Mouse (Mus musculus): ENCODE data around the gene Oaz2. TPM values are rescaled to one million over a fixed set of nuclear protein-coding genes. Genes with fewer than 3 reads are reported as not detected.
"Not testable (repeated sequence)": the region's sequence is repeated elsewhere in the genome, so short reads cannot be mapped to it uniquely, and the experiment has no call there.

The Oaz2 gene
- total RNA-seq, 2 experiments from 2014 or later: 265 to 267 TPM

DNA sequence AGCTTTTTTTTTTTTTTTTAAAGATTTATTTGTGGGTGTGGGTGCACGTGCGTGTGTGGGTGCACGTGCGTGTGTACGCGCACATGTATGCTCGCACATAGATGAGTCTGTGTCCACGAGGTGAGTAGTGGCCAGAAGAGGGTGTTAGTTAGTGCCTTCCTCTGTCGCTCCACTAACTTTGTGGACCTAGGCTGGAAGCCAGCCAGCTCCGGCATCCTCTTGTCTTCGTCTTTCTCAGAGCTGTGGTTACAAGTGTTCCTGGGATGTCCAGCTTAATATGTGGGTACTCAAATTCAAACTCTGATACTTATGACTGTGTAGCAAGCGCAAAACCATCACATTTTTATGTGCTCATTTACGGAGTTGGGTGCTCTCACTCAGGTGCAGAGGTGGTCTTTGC lies 19.1 kb upstream of the Oaz2 start:
- DNase-seq: no peak
- intact Hi-C loops (cut with DNase I): no loop called here

DNA sequence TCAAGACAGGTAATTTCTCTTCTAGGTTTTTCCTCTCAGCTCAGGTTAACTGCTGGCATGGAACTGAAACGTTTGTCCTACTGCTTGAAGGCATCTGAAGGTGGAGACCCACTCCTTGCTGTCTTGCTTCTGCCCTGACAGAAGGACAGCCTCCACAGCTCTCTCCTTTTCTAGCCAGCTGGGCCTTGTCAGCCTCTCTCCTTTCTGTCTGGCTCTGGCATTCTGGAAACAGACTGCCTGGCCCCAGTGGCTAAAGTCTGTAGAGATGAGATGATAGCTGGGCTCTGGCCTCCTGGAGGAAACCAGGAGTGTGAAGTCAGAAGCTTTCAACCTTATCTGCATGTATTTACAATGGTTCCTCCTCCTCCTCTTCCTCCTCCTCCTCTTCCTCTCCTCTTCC lies 17.8 kb upstream of the Oaz2 start:
- DNase-seq: peak in 1 of 2 experiments; percentile 51
- intact Hi-C loops (cut with DNase I): no loop called here

DNA sequence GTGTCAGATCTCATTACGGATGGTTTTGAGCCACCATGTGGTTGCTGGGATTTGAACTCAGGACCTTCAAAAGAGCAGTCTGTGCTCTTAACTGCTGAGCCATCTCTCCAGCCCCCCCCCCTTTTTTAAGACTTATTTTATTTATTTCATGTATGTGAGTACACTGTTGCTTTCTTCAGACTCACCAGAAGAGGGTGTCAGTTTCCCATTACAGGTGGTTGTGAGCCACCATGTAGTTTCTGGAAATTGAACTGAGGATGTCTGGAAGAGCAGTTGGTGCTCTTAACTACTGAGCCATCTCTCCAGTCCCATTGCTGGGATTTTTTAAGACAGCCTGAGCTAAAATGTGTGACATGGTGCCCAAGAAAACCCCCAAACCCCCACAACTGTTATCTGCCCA lies 15.8 kb upstream of the Oaz2 start:
- DNase-seq; intact Hi-C loops (cut with DNase I): not testable (repeated sequence)

DNA sequence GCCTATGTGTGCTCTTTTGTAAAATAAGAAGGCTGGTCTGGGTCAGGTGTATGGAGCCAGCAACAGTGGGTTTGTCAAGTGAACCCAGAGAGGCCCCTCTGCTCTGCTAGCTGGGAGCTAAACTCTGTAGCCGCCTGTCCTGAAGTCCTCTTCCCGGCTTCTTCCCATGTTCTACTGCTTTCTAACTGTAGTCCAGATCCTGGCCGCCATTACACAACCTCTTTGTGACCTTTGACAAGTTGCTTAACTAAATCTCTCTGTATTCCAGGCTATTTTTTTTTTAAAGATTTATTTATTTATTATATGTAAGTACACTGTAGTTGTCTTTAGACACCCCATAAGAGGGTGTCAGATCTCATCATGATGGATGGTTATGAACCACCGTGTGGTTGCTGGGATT lies 14.1 kb upstream of the Oaz2 start:
- no peak for DNase-seq
- intact Hi-C loops (cut with DNase I): no loop called here

DNA sequence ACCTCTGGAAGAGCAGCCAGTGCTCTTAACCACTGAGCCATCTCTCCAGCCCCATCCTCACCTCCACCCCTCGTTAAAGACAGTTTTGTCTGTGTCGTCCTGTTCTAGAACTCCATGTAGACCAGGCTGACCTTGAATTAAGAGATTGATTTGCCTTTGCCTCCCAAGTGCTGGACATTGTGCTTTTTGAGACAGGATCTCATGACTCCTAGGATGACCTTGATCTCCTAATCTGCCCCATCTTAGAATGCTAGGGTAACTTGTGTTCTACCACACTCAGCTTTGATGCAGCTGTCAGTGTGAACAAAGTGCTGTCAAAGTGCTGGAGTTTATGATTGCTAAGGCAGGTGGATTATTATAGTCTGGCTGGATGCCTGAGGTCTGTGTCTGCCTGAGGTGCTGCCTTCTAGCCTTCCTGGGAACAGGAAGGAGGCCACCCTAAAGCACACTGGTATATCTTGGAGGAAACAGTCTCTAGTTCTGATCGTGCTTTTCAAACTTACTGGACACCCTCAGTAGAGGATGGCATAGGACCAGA lies 13.0 kb upstream of the Oaz2 start:
- no peak for DNase-seq
- intact Hi-C loops (cut with DNase I): no loop called here

DNA sequence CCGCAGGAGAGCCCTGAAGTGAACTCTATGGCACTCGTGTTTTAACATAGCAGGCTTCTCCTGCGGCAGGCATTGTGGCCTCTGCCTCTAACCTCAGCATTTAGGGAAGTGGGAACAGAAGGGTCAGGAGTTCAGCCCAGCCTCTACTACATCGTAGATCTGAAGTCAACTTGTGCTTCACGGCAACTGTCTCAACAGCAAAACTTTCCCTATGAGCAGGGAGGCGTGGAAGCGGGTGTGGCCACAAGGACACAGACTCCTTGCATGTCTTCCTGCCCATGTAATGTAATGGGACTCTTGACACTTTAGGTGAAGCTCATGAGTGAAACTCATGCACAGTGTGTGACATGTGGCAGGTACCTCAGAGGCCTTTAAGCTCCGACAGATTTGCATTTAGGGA lies 12.3 kb upstream of the Oaz2 start:
- intact Hi-C loops (cut with DNase I): no loop called here
- DNase-seq: no peak

DNA sequence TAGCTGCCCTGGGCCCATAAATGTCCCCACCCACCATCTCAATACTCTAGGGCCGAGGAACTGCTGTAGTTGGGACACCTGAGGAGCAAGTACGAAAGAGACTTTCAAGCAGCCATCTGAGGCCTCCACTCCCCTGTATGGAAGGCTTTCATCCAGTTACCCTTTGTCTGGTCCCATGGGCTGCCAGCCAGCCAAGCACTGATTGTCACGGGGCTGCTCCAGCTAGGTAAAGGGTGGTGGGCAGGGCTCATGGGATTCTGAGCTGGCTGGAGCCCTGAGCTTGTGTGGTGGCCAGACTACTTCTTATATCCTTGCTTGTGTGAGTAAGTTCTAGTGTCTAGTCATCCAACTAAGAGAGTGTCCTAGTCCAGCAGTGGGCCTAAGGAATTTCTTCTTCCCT lies 10.6 kb upstream of the Oaz2 start:
- intact Hi-C loops (cut with DNase I): no loop called here
- DNase-seq: no peak

DNA sequence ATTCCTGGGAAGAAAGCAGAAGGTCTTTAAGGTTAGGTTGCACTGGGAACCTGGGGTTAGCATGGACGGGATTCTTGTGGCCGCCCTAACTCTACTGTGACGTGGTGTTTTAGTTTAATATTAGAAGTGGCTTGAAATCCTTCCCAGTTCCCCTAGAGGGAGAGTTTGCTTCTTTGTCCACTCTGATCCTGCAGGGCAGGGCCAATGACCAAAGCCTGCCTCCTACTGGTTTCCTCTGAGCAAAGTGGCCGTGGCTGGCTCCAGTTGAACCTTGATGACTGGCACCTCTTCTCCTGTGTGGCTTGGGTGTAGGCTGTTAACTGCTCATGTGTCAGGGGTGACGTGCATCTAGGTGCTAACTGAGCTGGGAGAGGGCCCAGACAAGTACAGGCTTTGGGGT lies 6.8 kb upstream of the Oaz2 start:
- intact Hi-C loops (cut with DNase I): loop anchor here (5.0 to 10.0 kb wide), 3 partner anchors 34 to 344 kb away; partner anchors contain the start of genes Ankdd1a and Rbpms2

DNA sequence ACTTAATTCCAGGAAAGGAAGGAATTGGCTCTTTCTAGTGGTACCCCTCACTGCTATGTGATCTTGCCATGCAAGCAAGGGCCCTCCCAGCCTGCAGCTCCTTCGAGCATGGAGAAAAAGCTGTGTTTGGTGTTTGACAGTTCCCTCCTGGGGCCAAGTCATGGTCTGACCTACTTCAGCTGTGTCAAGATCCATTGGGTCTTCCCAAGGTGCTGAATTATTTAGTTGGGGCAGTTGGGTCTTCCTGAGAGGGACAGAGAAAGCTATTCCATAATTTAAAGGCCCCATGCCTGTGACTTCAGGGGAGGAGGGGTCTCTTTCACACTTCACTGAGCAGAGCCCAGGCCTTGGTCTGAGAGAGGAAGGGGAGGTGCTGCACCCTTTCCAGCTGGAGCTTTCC lies 6.3 kb upstream of the Oaz2 start:
- no peak for DNase-seq
- intact Hi-C loops (cut with DNase I): loop anchor here (5.0 to 10.0 kb wide), 3 partner anchors 34 to 343 kb away; partner anchors contain the start of genes Ankdd1a and Rbpms2

More for the DNA sequence above, 6.8 kb upstream of the Oaz2 start:
- DNase-seq: peak in 1 of 2 experiments; percentile 53

DNA sequence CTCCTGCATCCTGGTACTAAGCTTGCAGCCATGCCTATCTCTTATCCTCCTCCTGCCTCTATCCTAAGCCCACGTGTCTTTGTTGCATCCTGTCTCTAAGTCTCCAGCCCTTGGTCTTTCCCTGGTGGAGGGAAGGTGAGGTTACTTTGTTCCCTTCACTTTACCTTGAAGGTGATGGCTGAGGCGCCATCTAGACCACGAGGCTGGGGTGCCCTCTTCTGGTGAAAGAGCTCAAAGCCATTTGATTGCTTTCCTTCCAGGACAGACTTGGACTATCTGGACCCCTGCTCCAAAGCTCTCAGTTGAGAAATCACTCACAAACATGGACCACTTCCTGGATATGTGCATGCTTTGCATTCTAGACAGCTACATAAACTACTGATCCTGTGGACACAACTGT lies 3.6 kb upstream of the Oaz2 start:
- intact Hi-C loops (cut with DNase I): loop anchor here (1.0 to 10.0 kb wide), 5 partner anchors 37 to 341 kb away; partner anchors contain the start of genes Ankdd1a and Rbpms2
- peak; percentile 69 to 79 for DNase-seq

DNA sequence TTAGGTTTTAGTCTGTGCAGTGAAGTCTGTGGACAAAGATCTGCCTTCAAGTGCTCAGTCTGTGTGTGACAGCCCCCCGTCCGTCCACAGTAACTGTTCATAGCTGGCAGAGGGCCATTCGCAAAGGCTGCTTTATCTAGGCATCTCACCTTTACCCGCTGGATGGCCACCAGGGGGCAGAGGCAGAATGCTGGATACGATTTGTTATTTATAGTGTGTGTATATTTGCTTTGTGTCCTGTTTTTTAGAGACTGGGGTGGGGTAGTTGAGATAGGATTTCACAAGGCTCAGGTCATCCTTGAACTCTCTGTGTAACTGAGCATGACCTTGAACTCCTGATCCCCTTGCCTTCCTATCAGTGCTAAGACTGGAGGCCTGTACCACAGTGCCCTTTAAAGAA lies 1.8 kb upstream of the Oaz2 start:
- peak; percentile 77 to 81 for DNase-seq
- intact Hi-C loops (cut with DNase I): loop anchor here (1.0 to 10.0 kb wide), 4 partner anchors 15 to 339 kb away; no protein-coding TSS in a partner anchor

DNA sequence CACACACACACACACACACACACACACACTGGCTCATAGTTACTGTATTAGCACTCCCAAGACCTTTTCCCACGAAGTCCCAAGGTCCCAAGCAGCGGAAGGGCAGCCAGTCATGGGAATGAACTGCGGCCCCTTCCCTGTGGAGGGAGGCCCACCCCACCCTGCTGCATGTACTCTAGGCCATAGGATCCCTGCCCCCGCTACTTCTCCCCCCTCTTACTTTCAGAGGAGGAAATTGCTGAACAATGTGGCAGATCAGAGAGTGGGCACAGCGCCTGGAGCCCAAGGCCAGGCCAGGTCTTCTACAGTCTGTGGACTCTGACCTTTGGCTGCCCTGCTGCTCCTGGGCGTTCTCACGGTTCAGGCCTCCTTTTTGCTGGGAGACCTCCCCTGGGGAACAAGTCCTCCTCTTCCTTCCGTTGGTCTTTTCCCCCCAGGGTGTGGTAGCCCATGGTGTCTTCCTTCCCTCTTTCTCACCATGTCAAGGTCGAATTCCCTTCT lies 3.7 kb downstream of the Oaz2 start:
- DNase-seq: peak; percentile 74 to 75
- intact Hi-C loops (cut with DNase I): no loop called here

DNA sequence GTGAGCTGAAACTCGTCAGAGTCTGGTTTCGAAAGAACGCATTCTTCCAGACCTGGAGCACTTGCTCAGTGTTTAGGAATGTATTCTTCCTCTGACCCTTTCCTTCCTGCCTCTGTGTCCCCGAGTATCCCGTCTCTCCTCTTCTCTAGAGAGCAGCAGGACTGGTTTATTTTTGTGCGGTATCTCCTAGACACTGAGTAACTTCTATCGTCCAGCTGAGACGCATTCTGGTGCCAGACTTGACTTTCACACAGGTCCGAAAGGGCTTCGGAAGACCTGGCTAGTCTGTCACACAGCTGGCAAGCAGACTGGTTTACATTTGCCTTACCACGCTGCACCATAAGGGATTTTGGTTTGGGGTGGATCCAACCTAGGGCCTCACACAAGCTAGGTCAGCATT lies 5.2 kb downstream of the Oaz2 start:
- peak in 1 of 2 experiments; percentile 40 for DNase-seq
- intact Hi-C loops (cut with DNase I): no loop called here

DNA sequence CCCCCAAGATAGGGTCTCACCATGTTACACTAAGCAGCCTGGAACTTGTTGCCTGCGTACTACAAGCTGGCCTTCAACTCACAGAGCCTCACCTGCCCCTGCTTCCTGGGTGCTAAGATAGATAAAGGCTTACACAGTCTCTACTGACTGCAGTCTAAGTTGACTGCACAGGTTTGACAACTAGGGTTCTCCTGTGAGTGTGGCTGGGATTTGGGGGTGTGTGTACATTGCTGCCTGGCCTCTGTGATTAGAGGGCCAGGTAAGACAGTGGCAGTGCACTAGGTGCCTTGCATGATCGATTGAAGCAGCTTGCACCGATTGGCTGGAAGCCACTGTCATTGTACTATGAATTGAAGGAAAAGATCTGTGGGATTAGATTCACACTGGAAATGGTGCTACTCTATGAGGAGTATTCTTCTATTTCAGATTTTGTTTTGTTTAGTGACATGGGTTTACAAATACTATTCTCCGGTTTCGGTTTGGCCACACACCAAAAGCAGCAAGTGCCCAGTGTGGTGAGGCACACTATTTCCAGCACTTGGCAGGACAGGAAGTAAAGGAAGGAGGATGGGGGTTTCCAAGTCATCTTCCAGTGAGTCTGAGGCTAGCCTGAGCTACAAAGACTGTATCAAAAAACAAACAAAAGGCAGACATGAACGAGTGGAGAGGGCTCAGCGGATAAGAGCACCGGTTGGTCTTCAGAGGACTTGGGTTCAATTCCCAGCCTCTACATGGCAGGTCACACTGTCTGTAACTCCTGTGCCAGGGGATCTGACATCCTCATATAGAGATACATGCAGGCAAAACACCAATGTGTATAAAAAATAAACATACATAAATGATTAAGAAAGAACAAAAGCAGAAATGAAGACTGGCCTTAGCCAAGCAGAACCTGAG lies 7.9 kb downstream of the Oaz2 start:
- intact Hi-C loops (cut with DNase I): no loop called here

DNA sequence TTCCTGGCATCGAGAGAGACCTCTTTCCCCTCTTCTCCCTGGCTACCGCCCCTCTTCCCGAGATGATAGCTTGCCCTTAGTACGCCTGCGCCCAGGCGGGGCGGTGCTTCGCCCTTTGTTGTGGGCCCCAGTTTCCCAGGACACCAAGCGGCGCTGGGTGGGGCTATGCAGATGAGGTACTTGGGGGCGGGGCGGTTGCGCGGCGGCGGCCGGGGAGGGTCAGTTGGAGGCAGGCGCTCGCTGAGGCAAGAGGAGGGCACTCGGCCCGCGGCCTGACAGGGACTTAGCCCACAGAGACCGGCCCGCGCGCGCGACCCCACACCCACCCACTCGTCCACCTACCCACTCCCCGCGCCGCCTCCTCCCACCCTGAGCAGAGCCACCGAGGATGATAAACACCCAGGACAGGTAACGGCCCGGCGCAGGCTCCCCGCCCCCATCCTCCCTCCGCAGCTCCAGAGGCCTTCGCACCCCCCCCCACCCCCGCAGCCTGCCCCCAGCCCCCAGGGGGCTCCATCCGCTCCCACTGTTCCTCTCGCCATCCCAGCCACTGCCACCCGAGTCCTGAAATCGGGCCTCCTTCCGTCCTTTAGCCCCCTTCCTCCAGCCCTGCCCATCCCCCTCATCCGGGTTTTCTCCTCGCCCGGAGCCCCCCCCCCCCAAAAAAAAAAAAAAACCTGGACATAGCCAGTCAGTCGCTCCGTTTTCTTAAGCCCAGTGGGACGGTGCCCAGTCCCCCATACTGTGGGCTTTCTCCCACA lies 8.7 kb downstream of the Oaz2 start:
- peak; percentile 98 for DNase-seq
- intact Hi-C loops (cut with DNase I): no loop called here

More for the DNA sequence above, 7.9 kb downstream of the Oaz2 start:
- no peak for DNase-seq

DNA sequence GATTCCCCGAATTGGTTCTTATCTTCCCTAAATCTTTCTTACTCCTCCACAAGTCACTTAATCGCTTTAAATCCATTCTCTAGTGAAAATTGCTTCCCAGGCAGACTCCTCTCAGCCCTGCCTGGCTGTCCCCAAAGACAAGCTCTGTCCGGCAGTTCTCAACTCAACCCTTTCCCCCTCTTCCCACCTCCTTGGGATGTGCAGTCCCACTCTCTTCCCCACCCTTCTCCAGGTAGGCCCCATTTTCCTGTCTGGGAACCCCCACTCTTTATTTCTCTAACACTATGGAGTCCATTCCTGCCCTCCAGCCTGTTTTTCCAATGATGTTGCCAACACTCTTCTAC lies 9.3 kb downstream of the Oaz2 start:
- intact Hi-C loops (cut with DNase I): no loop called here

DNA sequence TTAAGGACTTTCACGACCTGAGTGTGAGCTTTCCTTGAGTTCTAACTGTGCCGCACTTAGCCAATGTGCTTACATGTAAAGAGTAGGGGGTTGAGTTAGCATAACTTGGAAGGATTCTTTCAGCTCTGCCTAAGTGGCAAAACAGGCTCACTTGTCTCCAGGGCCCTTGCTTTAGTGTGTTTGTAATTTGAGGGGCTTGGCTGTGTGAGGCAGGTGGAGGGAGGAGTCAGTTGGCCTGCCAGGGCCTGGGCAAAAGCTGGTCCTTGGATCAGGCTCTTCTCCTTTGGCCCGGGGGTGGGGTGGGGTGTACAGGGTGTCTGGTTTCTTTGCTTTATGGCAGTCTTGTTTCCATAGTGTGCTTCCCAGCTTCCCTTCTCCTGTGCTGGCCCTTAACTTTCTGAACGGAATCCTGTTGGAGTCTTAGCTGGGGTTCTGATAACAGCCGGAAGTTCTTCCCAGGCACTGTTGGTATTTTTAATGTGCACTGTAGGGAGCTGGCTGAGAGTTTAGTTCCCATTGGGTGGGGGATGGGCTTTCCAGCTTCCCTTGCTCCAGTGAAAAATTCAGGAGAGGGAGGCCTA lies 11.5 kb downstream of the Oaz2 start:
- intact Hi-C loops (cut with DNase I): no loop called here
- peak; percentile 69 to 73 for DNase-seq

More for the DNA sequence above, 9.3 kb downstream of the Oaz2 start:
- no peak for DNase-seq

DNA sequence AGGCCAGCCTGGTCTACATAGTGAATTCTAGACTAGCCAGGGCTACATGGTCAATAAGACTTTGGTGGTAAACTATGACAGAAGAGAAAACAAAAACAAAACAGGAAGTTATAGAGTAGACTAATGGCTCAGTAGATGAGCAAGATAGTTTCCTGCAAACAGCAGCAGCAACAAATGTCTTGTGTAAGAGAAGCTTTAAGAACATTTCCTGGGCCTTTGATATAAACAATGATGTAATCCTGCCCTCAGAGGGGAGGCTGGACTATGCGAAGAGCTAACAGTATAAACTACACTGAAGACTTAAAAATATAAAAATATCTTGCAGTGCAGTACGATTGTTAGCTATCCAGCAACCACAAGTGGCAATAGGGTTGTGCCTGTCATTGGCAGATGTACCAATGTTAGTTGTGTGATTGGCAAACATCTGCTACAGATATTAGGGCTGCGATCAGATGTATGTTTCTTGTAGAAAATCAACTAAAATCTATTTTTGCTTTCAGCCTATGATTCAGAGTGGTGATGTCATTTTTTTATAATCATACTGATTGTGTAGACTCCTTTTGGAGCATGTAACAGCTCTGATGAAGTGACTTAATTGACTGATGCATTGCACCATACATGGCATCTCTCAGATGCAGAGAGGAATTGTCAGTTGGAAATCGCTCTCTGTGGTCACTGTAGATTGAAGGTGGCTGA lies 13.3 kb downstream of the Oaz2 start:
- no peak for DNase-seq
- intact Hi-C loops (cut with DNase I): loop anchor here (2.0 kb wide), 1 partner anchor 14 kb away; no protein-coding TSS in a partner anchor

DNA sequence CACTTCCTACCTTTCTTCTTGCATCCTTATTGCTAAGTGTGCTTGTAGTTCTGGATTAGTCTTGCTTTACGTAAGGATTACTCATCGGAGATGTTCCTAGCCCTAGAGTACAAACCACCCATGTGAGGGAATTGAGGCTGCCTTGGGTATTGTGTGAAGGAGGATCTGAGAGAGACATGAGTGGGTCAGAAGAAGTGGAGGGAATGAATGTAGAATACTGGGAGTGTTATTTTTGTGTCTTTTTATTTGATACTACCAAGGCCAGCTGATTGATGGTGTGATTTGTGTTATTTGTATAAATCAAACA lies 13.8 kb downstream of the Oaz2 start:
- intact Hi-C loops (cut with DNase I): loop anchor here (2.0 kb wide), 1 partner anchor 15 kb away; no protein-coding TSS in a partner anchor
- no peak for DNase-seq

DNA sequence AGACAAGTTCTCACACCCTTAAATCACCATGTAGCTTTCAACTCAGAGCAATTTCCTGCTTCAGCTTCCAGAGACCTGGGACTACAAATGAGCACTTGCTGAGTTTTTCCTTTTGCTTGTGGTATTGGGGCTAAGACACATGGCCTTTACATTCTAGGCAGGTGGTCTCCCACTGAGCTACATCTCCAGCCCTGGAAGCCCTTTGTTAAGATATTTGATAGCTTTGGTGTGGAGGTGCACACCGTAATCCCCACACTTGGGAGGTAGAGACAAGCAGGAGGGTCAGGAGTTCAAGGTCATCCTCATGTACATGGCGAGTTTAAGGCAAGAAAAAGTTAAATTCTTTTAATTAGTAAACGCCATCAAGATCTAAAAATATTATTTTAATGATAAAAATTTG lies 14.4 kb downstream of the Oaz2 start:
- intact Hi-C loops (cut with DNase I): no loop called here
- no peak for DNase-seq

Data from heart, postnatal 14 days (tissue).